Mouse (Mus musculus) spleen, adult 2 months (tissue): Measurements from ENCODE around the gene Skap1. TPM values are rescaled to one million over a fixed set of nuclear protein-coding genes. Genes with fewer than 3 reads are reported as not detected.
A peak's percentile ranks its signal among the peaks of the same experiment; 100 is the strongest.

ENCODE experiments used
- DNase-seq, 2 experiments: peaks; one replicate each; pipeline versions ENCODE4 v3.0.0 to v3.0.0-alpha.2; 2012 to 2021; ENCODE audit warnings: low spot score in 2 of 2, low read depth in 1 of 2
- H3K27ac ChIP-seq: fragments of 200-500 bp; 2 replicates; pipeline ENCODE4 v1.5.1; 2012; ENCODE audit warnings: low read length, inconsistent platforms; ENCODE audit not compliant: insufficient read depth
- H3K27me3 ChIP-seq: fragments of 200-500 bp; 2 replicates; pipeline ENCODE4 v1.6.1; 2012; ENCODE audit warnings: mild to moderate bottlenecking, moderate library complexity, low read length, inconsistent platforms; ENCODE audit not compliant: control insufficient read depth, insufficient read depth
- H3K36me3 ChIP-seq: fragments of 200-500 bp; 2 replicates; pipeline ENCODE4 v1.6.1; 2012; ENCODE audit warnings: mild to moderate bottlenecking, low read length, inconsistent platforms; ENCODE audit not compliant: control insufficient read depth, insufficient read depth
- H3K4me1 ChIP-seq: fragments of 200-500 bp; 2 replicates; pipeline ENCODE4 v1.6.1; 2011; ENCODE audit warnings: inconsistent platforms; ENCODE audit not compliant: control insufficient read depth, insufficient read depth, insufficient read length
- H3K4me3 ChIP-seq: fragments of 200-500 bp; 2 replicates; pipeline ENCODE4 v1.5.1; 2011; ENCODE audit warnings: mild to moderate bottlenecking, inconsistent platforms; ENCODE audit not compliant: insufficient read depth, insufficient read length; ENCODE audit errors: extremely low read depth
- CTCF ChIP-seq: fragments of 200-500 bp; IDR thresholded peaks from 2 replicates; pipeline ENCODE4 v1.5.1; 2011; ENCODE audit warnings: mild to moderate bottlenecking, inconsistent platforms; ENCODE audit not compliant: insufficient read depth, insufficient read length, insufficient replicate concordance; ENCODE audit errors: extremely low read depth
- POLR2A ChIP-seq: fragments of 200-500 bp; IDR thresholded peaks from 2 replicates; pipeline ENCODE4 v1.6.1; 2011; ENCODE audit warnings: low read depth, low read length, inconsistent platforms
- WGBS: fragments of 180-500 bp; shearing (Covaris S2); methylation state at CpG from one replicate; pipeline ENCODE4 v1.1.7; 2018; 5-methylcytosine and 5-hydroxymethylcytosine counted together
- polyA plus RNA-seq: library from polyadenylated mRNA; depleted of rRNA; stranded (reverse); fragments of >200 nt; gene quantifications from 2 replicates; pipeline ENCODE4 v1.2.3, GENCODE M21; 2012

Skap1 gene
- polyA plus RNA-seq, 1 experiment = 22.3 TPM

DNA sequence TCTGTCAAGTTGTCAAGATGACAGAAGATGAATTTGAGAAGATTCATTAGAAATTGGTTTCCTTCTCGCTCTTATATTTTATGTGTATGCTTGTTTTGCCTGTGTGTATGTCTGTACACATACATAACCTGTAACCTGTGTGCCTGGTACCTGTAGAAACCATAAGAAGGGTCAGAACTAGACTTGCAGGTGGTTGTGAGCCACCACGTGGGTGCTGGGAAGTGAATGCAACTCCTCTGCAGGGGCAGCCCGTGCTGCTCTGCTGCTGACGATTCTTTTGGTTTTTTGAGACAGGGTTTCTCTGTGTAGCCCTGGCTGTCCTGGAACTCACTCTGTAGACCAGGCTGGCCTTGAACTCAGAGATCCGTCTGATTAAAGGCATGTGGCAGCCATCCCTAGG is 21.9 kb upstream of the Skap1 start:
- 48% methylated on average over 5 of the region's 5 CpGs for WGBS
- H3K27me3 ChIP-seq = no peaks in the 10 kb centered on the region
- no peaks in the 10 kb centered on the region for H3K36me3 ChIP-seq
- H3K27ac ChIP-seq = no peak overlapping the region
- no peak overlapping the region for H3K4me3 ChIP-seq
- TF ChIP-seq POLR2A (no peak), CTCF (no peak)
- H3K4me1 ChIP-seq = peaks cover 10% of the 10 kb centered on the region; the same call in 1 of the 2 replicates
- no peak for DNase-seq

DNA sequence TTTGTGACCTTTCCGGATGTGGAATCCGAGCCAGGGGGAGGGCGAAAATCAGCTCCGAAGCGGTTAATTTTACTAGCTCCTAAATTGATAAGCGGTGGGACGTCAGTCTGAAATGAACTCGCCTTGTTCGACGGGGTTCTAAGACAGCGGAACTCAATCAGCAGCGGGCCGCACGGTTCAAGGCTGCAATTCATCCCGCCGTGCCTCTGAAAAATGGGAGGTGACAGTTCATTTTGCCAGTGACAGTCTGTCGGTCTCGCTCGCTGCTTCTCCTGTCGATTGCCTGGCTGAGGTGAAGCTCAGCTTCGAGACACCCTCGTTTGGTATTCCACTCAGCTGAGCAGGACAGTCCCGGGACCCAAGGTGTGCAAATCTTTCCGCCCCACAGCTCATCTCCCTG is 16.5 kb upstream of the Skap1 start:
- WGBS = 92% methylated on average over 24 of the region's 24 CpGs
- Histone ChIP-seq H3K36me3 (no peaks in the 10 kb centered on the region), H3K4me1 (no peaks in the 10 kb centered on the region), H3K4me3 (no peak overlapping the region), H3K27ac (no peak overlapping the region), H3K27me3 (no peaks in the 10 kb centered on the region)
- no peak for DNase-seq
- no peak for TF ChIP-seq POLR2A
- TF ChIP-seq CTCF = no peak

DNA sequence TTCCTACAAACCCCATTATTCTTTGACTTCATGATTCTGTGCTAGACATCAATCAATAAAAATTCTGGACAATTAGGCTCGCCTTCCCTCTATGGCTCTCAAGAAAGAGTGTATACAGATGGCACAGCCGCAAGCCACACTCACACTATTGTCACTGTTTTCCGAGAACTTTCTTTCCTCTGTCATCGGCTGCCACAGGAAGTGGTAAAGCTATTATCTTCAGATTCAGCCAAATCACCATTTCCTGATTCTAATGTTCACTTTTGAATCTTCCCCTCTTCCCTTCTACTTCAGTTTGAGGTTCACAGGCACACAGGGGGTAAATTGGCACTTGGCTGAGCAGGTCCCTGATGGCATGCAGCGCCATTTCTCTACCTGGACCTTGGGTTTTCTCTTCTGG is 9.3 kb upstream of the Skap1 start:
- DNase-seq = peak; percentile 28 to 50
- Histone ChIP-seq H3K27me3 (no peaks in the 10 kb centered on the region), H3K4me3 (no peak overlapping the region), H3K27ac (peak overlapping the region; percentile 52; the same call in 1 of the 2 replicates), H3K4me1 (peaks cover 21% of the 10 kb centered on the region; the same call in 1 of the 2 replicates), H3K36me3 (no peaks in the 10 kb centered on the region)
- TF ChIP-seq POLR2A (no peak), CTCF (no peak)
- WGBS = 5% methylated on average over 5 of the region's 5 CpGs

DNA sequence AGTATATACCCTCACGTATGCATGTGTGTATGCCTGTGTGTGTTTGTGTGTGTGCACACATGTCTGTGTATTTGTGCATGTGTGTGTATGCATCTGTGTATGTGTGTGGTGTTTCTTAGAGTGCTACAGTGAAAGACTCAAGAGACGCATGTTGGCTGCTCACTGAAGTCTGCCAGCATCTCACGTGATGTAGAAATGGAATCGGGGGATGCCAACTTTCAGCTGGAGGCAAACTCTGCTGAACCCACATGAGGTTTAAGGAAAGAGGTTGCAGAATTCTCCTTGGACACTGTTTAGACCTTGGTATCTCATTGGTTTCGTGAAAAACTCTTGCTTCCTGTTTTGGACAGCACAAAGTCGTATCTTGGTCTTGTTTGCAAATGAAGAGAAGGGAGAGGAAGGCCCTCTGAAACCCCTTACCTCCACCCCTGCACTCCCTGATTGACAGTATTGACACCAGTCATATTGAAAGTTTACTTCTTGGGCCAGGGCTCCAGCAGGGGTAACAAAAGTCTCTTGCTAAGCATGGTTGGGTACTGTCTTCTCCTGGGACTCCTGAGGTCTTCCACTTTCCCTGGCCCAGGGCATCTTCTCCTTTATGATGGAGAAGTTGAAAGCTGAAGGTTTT is 8.6 kb upstream of the Skap1 start:
- TF ChIP-seq CTCF (no peak), POLR2A (no peak; the same call in 1 of the 2 replicates)
- 44% methylated on average over 6 of the region's 6 CpGs for whole genome bisulfite sequencing

DNA sequence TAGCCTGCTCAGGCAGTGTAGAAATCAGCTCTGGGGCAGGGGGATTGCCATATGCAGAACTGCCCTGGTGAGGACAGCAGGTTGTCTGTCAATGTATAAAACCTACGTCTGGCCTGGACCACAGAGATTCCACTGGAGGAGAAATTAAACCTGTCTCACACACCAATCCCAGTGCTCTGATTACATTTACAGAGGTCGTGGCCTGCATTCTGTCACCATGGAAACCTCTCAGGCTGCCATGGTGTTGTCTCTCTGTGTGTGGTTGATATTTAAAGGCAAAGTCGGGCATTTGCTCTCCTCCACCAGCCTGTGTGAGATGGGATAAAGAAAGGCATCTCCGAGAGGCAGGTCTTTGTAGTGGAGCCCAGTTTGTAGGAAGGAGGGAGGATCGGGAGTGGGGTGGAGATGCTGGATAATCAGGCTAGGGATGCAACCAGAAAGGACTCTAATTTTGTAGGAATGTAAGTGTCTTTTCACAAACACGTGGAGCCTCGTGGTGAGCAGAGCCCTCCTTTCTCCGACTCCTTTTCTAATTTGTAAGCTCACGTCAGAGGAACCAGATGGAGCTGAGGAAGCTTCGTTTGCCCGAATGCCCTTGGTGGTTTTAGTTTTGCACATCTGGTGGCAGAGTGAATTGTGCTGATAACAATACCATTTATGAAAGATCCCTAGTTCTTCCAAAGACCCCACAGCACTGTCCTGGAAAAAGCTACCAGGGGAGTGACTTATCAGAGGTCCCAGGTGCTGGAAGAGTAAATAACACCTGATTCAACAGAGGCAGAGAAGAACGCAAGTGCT is 7.7 kb upstream of the Skap1 start:
- peaks cover 21% of the 10 kb centered on the region; the same call in 1 of the 2 replicates for H3K4me1 ChIP-seq
- DNase-seq = no peak
- H3K27me3 ChIP-seq = no peaks in the 10 kb centered on the region
- TF ChIP-seq CTCF (no peak), POLR2A (no peak)
- no peak overlapping the region for H3K4me3 ChIP-seq
- WGBS = 33% methylated on average over 12 of the region's 12 CpGs
- H3K27ac ChIP-seq = 0 out of 2 replicates have a peak overlapping the region, but pooled peaks have one; percentile 39
- H3K36me3 ChIP-seq = no peaks in the 10 kb centered on the region

More for the DNA sequence above, 8.6 kb upstream of the Skap1 start:
- Histone ChIP-seq H3K27me3 (no peaks in the 10 kb centered on the region), H3K36me3 (no peaks in the 10 kb centered on the region), H3K27ac (peak overlapping the region; percentile 39; the same call in 1 of the 2 replicates), H3K4me3 (no peak overlapping the region), H3K4me1 (peaks cover 21% of the 10 kb centered on the region; the same call in 1 of the 2 replicates)
- DNase-seq = no peak

DNA sequence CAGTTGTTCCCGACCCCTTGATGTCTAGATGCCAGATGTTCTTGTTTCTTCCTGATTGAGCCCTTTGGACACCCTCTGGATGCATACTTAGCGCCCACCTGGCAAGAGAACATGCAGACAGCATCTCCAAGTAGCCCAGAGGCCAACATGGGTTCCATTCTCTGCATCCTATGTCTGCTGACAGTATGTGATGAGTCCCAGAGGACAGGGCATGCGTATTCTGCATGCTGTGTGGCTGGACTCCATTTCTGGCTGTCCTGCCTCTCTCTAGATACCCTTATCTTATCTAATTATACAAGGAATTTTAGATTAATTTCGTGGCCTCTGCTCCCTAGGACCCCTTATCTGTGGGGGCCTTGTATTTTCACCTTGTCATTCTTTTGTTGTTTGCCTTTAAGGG is 2.6 kb upstream of the Skap1 start:
- Histone ChIP-seq H3K27ac (no peak overlapping the region), H3K4me3 (no peak overlapping the region), H3K36me3 (no peaks in the 10 kb centered on the region), H3K4me1 (peaks cover 2% of the 10 kb centered on the region; the same call in 1 of the 2 replicates), H3K27me3 (no peaks in the 10 kb centered on the region)
- TF ChIP-seq CTCF (no peak), POLR2A (no peak)
- 82% methylated on average over 4 of the region's 4 CpGs for WGBS
- no peak for DNase-seq

DNA sequence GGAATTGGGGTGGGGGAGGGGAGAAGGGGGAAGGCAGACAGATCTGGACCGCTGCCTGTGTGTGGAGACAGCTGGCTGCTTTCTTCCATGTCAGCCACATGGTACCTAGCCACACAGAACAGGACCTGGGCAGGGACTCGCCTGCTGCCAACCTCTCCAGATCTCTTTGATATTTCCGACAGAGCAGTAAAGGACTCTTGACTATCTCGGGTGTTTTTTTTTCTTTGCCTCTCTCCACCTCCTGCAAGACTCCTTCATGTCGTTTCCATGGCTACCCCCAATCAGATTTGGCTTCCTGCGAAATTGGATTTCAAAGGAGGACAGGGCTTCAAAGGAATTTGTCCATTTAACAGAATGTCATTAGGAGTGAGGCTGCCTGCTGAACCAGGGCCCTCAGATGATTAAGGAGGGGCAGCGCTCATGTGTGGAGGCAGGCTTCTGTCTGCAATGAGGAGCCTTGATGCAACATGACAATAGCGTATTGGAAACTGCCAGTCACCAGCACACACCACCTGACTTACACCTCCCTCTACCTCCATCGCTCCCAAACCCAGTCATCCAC is 2.1 kb upstream of the Skap1 start:
- H3K27ac ChIP-seq = no peak overlapping the region
- no peaks in the 10 kb centered on the region for H3K27me3 ChIP-seq
- 67% methylated on average over 9 of the region's 9 CpGs for WGBS
- TF ChIP-seq POLR2A = no peak
- TF ChIP-seq CTCF = no peak
- no peak overlapping the region for H3K4me3 ChIP-seq
- H3K4me1 ChIP-seq = no peaks in the 10 kb centered on the region
- no peaks in the 10 kb centered on the region for H3K36me3 ChIP-seq
- DNase-seq = no peak
